Mouse (Mus musculus): ENCODE results near the gene Spsb3. TPM values are rescaled to one million over a fixed set of nuclear protein-coding genes. Genes with fewer than 3 reads are reported as not detected.

Spsb3 gene
- total and polyA plus RNA-seq, 3 experiments, result 14.4 to 23.3 (median 21.3) TPM

GRCm38 (mm10) chr17:24874989-24875388 lies 11.5 kb upstream of the Spsb3 start:
- TF ChIP-seq ZNF384 (IDR thresholded peaks at IDR 0.05; ENCODE audit: low read depth, low read length) (no peak), ELF1 (IDR thresholded peaks at IDR 0.05; ENCODE audit: low read depth, low read length) (no peak), RAD21 (IDR thresholded peaks at IDR 0.05; ENCODE audit: low read depth, low read length) (no peak), EP300 (IDR thresholded peaks at IDR 0.05; ENCODE audit: low read length) (no peak), IRF4 (IDR thresholded peaks at IDR 0.05; ENCODE audit: low read depth, low read length) (no peak), BHLHE40 (IDR thresholded peaks at IDR 0.05; ENCODE audit: low read depth, low read length) (no peak), HCFC1 (IDR thresholded peaks at IDR 0.05; ENCODE audit: low read depth, low read length) (no peak), ZC3H11A (IDR thresholded peaks at IDR 0.05; ENCODE audit: low read depth, low read length) (no peak), POLR2A (IDR thresholded peaks at IDR 0.05; ENCODE audit: low read depth, low read length) (no peak), MXI1 (IDR thresholded peaks at IDR 0.05; ENCODE audit: low read depth, low read length) (no peak), MEF2A (IDR thresholded peaks at IDR 0.05; ENCODE audit: borderline replicate concordance, low read depth, low read length) (no peak), TCF12 (IDR thresholded peaks at IDR 0.05; ENCODE audit: low read depth, low read length) (no peak), RCOR1 (conservative IDR thresholded peaks at IDR 0.05; ENCODE audit: low read depth, low read length) (no peak)
- Histone ChIP-seq H3K9ac (ENCODE audit: insufficient read depth, low read depth) (no peak overlapping the region), H3K79me2 (replicated peaks; ENCODE audit: control insufficient read depth, extremely low read depth, insufficient read depth, poor library complexity, severe bottlenecking) (no peaks in the 10 kb centered on the region), H3K4me1 (ENCODE audit: control insufficient read depth in 1 of 2, insufficient read depth in 2 of 2) (peaks cover 16 to 45% of the 10 kb centered on the region in 2 experiments), H3K4me3 (replicated peaks in 1 of 3; ENCODE audit: low read depth in 2 of 3, low read length in 2 of 3, poor library complexity in 1 of 3) (no peak overlapping the region), H3K4me2 (ENCODE audit: insufficient read depth, low read depth, poor library complexity, severe bottlenecking) (no peak overlapping the region), H3K36me3 (replicated peaks in 1 of 2; ENCODE audit: control insufficient read depth in 1 of 2, insufficient read depth in 1 of 2, low read length in 1 of 2) (peaks cover 0 to 33% of the 10 kb centered on the region in 2 experiments), H3K27me3 (replicated peaks) (no peaks in the 10 kb centered on the region), H3K27ac (ENCODE audit: insufficient read depth, low read depth) (no peak overlapping the region), H3K9me3 (replicated peaks; ENCODE audit: low read length) (no peaks in the 10 kb centered on the region)
- in situ Hi-C loops (cut with MboI; ENCODE audit: low pct_ligation_motif_present, low pct_unique_long_range_greater_than_20kb, low sequenced_read_pairs), result no loop called here
- no peak for DNase-seq (ENCODE audit: extremely low read depth)
- dilution Hi-C loops (cut with MboI; ENCODE audit: extremely low pct_ligation_motif_present, extremely low pct_unique_long_range_greater_than_20kb, low sequenced_read_pairs), result no loop called here

- peak overlapping the region; percentile 49 to 66 (median 62) for H3K4me3 ChIP-seq (replicated peaks in 1 of 3; ENCODE audit: low read depth in 2 of 3, low read length in 2 of 3, poor library complexity in 1 of 3)
- in situ Hi-C loops (cut with MboI; ENCODE audit: low pct_ligation_motif_present, low pct_unique_long_range_greater_than_20kb, low sequenced_read_pairs), result no loop called here
- H3K9ac ChIP-seq (ENCODE audit: insufficient read depth, low read depth), result peak overlapping the region; percentile 62
- H3K27ac ChIP-seq (ENCODE audit: insufficient read depth, low read depth), result peak overlapping the region; percentile 37
- dilution Hi-C loops (cut with MboI; ENCODE audit: extremely low pct_ligation_motif_present, extremely low pct_unique_long_range_greater_than_20kb, low sequenced_read_pairs), result no loop called here
- no peaks in the 10 kb centered on the region for H3K79me2 ChIP-seq (replicated peaks; ENCODE audit: control insufficient read depth, extremely low read depth, insufficient read depth, poor library complexity, severe bottlenecking)
- no peak for DNase-seq (ENCODE audit: extremely low read depth)
- H3K4me1 ChIP-seq (ENCODE audit: control insufficient read depth in 1 of 2, insufficient read depth in 2 of 2), result peaks cover 16 to 57% of the 10 kb centered on the region in 2 experiments
- H3K9me3 ChIP-seq (replicated peaks; ENCODE audit: low read length), result no peaks in the 10 kb centered on the region
- H3K27me3 ChIP-seq (replicated peaks), result no peaks in the 10 kb centered on the region
- H3K36me3 ChIP-seq (replicated peaks in 1 of 2; ENCODE audit: control insufficient read depth in 1 of 2, insufficient read depth in 1 of 2, low read length in 1 of 2), result peaks cover 11 to 44% of the 10 kb centered on the region in 2 experiments
- peak overlapping the region; percentile 55 for H3K4me2 ChIP-seq (ENCODE audit: insufficient read depth, low read depth, poor library complexity, severe bottlenecking)
- no peak for TF ChIP-seq NRF1 (IDR thresholded peaks at IDR 0.05; ENCODE audit: low read depth, low read length)
- peak; percentile 63 for TF ChIP-seq NELFE (IDR thresholded peaks at IDR 0.05; ENCODE audit: low read depth, low read length)
Measured at GRCm38 (mm10) chr17:24877336-24878116, 8.9 kb upstream of the Spsb3 start.

Data from CH12.LX (cell line).